Mouse (Mus musculus) testis, adult 10 weeks (tissue): Measurements from ENCODE around the gene Spata1. TPM values are rescaled to one million over a fixed set of nuclear protein-coding genes. Genes with fewer than 3 reads are reported as not detected.

Source experiments
- polyA plus RNA-seq: library from polyadenylated mRNA; stranded (reverse); fragments of 350-450 nt; fragmentation: Illumina TruSeq; extraction: RNeasy Lipid Tissue Mini Kit (QIAGEN cat#74804); gene quantifications from one replicate; pipeline ENCODE4 v1.2.3, GENCODE M21; 2014; ENCODE audit warnings: low read depth, low replicate concordance

Spata1 gene
- polyA plus RNA-seq, result 1,034 TPM

DNA sequence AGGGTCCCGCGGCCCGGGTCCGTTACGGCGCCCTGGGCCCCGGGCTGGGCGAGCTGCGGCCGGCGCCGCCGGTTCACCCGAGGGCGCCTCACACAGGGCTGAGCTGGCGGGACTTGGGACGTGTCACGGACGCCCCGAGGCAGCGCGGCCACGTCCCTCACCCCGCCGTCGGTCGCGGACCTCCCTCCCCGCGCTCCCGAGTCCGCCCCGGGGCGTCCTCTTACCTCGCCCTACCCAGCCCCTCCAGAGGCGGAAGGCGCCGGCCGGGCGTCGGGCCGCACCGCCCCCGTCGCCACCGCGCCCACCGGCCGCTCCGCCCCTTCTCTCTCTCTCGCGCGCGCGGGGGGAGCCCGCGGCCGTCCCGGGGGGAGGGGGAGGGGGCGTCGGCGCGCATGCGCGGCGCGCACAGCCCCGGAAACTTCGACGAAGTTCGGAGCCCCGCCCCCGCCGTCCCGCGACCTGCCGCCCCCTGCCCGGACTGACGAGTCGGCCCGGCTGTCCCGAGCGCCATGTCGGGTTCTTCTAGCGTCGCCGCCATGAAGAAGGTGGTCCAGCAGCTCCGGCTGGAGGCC is at the start of gene Spata1, which contains the start of gene Gng5:
Gene Spata1 (minus strand): TSS at position 323 of the 572 bp plus-strand sequence.
Gene Gng5 (plus strand): TSS at position 377 of the 572 bp plus-strand sequence.

DNA sequence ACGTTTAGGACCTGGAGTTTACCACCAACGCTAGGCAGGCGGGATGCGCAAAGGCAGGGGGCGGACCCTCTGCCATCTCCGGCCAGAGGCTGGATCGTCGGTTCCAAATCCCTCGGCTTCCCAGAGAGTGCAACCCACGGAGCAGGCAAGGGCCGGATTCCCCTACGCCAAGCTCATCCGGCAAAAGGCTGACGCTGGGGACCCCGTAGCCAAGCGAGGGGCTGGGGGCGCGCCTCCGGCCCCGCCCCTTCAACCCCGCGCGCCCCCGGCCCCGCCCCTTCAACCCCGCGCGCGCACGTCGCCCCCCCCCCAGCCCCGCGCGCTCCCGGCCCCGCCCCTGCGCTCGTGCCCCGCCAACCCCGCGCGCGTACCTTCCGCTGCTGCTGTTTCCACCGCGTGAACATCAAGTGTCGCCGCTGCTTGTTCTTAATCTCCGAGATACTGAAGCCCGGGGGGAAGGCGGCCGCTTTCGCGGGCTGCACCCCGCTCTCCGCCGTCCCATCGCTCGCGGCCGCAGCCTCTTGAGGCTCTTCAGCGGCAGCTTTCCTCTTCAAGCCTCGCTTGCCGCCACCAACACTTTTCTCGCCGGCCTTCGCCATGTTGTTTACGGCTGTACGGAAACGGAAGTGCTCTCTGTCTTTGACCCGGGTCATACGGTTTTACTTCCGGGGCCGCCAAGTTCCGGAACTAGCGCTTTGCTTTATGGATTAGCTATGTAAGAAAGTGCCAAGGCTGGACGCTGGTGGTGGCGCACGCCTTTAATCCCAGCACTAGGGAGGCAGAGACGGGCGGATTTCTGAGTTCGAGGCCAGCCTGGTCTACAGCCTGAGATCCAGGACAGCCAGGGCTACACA is 21.5 kb upstream of the Spata1 start, which contains the start of gene Rpf1:
Gene Rpf1 (minus strand): TSS at position 632 of the 854 bp plus-strand sequence.

DNA sequence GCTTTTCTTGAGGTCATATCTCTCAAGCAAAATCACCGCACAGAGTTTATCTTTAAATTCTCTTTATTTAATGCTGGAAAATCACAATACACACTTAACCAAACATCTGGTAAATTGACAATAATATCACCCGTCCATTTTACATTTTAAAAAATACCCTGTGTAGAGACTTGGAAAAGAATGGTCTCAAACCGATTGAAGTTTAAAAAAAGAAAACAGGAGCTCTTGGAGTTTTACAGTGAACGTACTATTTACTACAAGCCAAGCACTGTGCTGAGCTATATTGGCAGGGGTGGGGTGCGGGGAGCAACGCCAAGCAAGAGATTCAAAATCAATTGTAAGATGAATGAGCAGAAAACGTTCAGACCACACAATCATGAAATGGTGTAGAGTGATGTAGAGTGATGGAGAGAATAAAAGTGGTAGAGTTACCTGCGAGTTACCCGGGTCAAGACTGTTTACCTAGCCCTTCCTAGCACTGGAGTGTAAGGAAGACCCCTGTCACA is 49.8 kb downstream of the Spata1 start, which contains the start of gene Ctbs:
Gene Ctbs (plus strand): TSS at position 51 of the 506 bp plus-strand sequence.

Other genes with a start within 250 kb of the Spata1 start
- 419 TPM for gene Ssx2ip, start 95.1 kb downstream of the Spata1 start, polyA plus RNA-seq
- 8.6 TPM for gene Ctbs, start 50.0 kb downstream of the Spata1 start, polyA plus RNA-seq
- 719 TPM for gene Gng5, start 54 bp upstream of the Spata1 start, polyA plus RNA-seq
- 78.8 TPM for gene Rpf1, start 21.7 kb upstream of the Spata1 start, polyA plus RNA-seq
- 0.31 TPM for gene Uox, start 70.7 kb upstream of the Spata1 start, polyA plus RNA-seq
- 0.07 TPM for gene Dnase2b, start 115.8 kb upstream of the Spata1 start, polyA plus RNA-seq
- 862 TPM for gene 4930503B20Rik, start 151.6 kb upstream of the Spata1 start, polyA plus RNA-seq
- not detected for gene Samd13, start 185.8 kb upstream of the Spata1 start, polyA plus RNA-seq